Mouse (Mus musculus) C2C12 (cell line): ENCODE results near the gene Prkar1a.

Experiments used
- CTCF ChIP-seq: IDR thresholded peaks from one replicate; pipeline ENCODE4 v1.5.1; 2011; ENCODE audit not compliant: control insufficient read depth, insufficient read depth, insufficient read length
- MAX ChIP-seq: IDR thresholded peaks from one replicate; pipeline ENCODE4 v1.6.1; 2011; ENCODE audit warnings: mild to moderate bottlenecking, control low read depth
- MYOG ChIP-seq: IDR thresholded peaks from one replicate; pipeline ENCODE4 v1.6.1; 2011; ENCODE audit not compliant: control insufficient read depth, insufficient read length; ENCODE audit errors: extremely low read depth
- USF1 ChIP-seq: IDR thresholded peaks from one replicate; pipeline ENCODE4 v1.6.1; 2011; ENCODE audit warnings: low read depth, mild to moderate bottlenecking, control low read depth, moderate library complexity

- no peak for TF ChIP-seq USF1
- no peak for TF ChIP-seq CTCF
- TF ChIP-seq MAX: no peak
- TF ChIP-seq MYOG: no peak
Observed at GRCm38 (mm10) chr11:109628099-109628498, 21.1 kb upstream of the Prkar1a start.
